Mouse (Mus musculus): ENCODE data around the gene Krtap20-2. TPM values are rescaled to one million over a fixed set of nuclear protein-coding genes. Genes with fewer than 3 reads are reported as not detected.
"Not testable (repeated sequence)": the region's sequence is repeated elsewhere in the genome, so short reads cannot be mapped to it uniquely, and the experiment has no call there.

Gene Krtap20-2
- polyA plus RNA-seq (2012; rRNA removed) = not detected in 2 replicates

DNA sequence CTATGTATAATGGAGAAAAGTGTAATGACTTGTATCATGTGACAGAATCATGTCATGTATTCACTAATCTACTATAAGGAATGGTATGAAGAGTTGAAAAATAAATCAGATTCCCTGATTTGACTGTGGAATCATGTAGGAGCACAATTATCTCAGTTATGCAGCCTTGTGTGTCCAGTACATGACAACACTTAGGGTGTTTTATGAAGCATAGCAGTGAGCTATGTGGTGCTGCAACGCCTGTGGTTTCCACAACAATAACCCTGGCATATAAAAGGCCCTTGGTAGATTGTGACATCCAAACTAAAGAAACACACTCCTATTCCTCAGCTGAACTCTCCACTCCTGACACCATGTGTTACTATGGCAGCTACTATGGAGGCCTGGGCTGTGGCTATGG lies at the start of gene Krtap20-2:
Gene Krtap20-2 (plus strand): TSS at position 301 of the 400 bp plus-strand sequence.
- DNase-seq = no peak

DNA sequence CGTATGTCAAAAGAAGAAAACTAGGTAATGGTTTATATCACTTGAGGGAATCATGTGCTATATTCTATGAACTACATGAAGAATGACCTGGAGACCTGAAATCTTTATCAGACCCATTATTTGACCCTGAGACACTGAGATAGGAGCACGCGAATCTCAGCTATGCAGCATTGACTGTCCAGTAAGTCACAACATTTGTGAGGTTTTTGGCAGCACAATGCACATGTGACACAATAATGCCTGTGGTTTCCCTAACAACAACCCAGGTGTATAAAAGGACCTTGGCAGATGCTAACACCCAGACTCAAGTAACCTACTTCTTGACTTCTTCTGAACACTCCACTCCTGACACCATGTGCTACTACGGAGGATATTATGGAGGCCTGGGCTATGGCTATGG lies 48.0 kb upstream of the Krtap20-2 start, which contains the start of gene Gm9789:
Gene Gm9789 (plus strand): TSS at position 301 of the 400 bp plus-strand sequence.
- Histone ChIP-seq H3K4me3 (ENCODE audit: control insufficient read depth, insufficient read depth, low read length) (no peak within 1 kb of the TSS), H3K27me3 (ENCODE audit: control insufficient read depth, insufficient read depth, low read length) (no peaks in the 10 kb centered on the region), H3K36me3 (ENCODE audit: control insufficient read depth, insufficient read depth, low read length) (no peaks in the 10 kb centered on the region), H3K27ac (ENCODE audit: control insufficient read depth, insufficient read depth, low read length) (no peak within 1 kb of the TSS), H3K4me1 (replicated peaks; ENCODE audit: control insufficient read depth, insufficient read depth, low read length) (no peaks in the 10 kb centered on the region)
- DNase-seq = no peak
- 89% methylated on average over 4 of the region's 4 CpGs for WGBS
- TF ChIP-seq CTCF (IDR thresholded peaks at IDR 0.05; ENCODE audit: borderline replicate concordance, control insufficient read depth, extremely low read depth, insufficient read depth, low read length, poor library complexity) (no peak), POLR2A (IDR thresholded peaks at IDR 0.05; ENCODE audit: control insufficient read depth, extremely low read depth, insufficient read depth, low read length, poor library complexity) (no peak)

More for the DNA sequence above, at the start of gene Krtap20-2:
- WGBS = 68% methylated on average over 1 of the region's 1 CpGs
- H3K4me3 ChIP-seq (ENCODE audit: control insufficient read depth, insufficient read depth, low read length) = no peak within 1 kb of the TSS
- no peaks in the 10 kb centered on the region for H3K27me3 ChIP-seq (ENCODE audit: control insufficient read depth, insufficient read depth, low read length)
- no peaks in the 10 kb centered on the region for H3K36me3 ChIP-seq (ENCODE audit: control insufficient read depth, insufficient read depth, low read length)
- H3K27ac ChIP-seq (ENCODE audit: control insufficient read depth, insufficient read depth, low read length) = no peak within 1 kb of the TSS
- no peaks in the 10 kb centered on the region for H3K4me1 ChIP-seq (replicated peaks; ENCODE audit: control insufficient read depth, insufficient read depth, low read length)
- no peak for TF ChIP-seq POLR2A (IDR thresholded peaks at IDR 0.05; ENCODE audit: control insufficient read depth, extremely low read depth, insufficient read depth, low read length, poor library complexity)
- no peak for TF ChIP-seq CTCF (IDR thresholded peaks at IDR 0.05; ENCODE audit: borderline replicate concordance, control insufficient read depth, extremely low read depth, insufficient read depth, low read length, poor library complexity)

- not testable (repeated sequence) for H3K27me3 ChIP-seq (ENCODE audit: control insufficient read depth, insufficient read depth, low read length); DNase-seq; H3K4me3 ChIP-seq (ENCODE audit: control insufficient read depth, insufficient read depth, low read length); H3K27ac ChIP-seq (ENCODE audit: control insufficient read depth, insufficient read depth, low read length); H3K4me1 ChIP-seq (replicated peaks; ENCODE audit: control insufficient read depth, insufficient read depth, low read length); H3K36me3 ChIP-seq (ENCODE audit: control insufficient read depth, insufficient read depth, low read length)
Observed at GRCm38 (mm10) chr16:89169190-89169589, 36.5 kb upstream of the Krtap20-2 start, which contains the start of gene Gm7735. TSS of gene Gm7735 (plus strand) at chr16:89169490.

- TF ChIP-seq CTCF (IDR thresholded peaks at IDR 0.05; ENCODE audit: borderline replicate concordance, control insufficient read depth, extremely low read depth, insufficient read depth, low read length, poor library complexity) = no peak
- TF ChIP-seq POLR2A (IDR thresholded peaks at IDR 0.05; ENCODE audit: control insufficient read depth, extremely low read depth, insufficient read depth, low read length, poor library complexity) = no peak
- Histone ChIP-seq H3K27me3 (ENCODE audit: control insufficient read depth, insufficient read depth, low read length) (no peaks in the 10 kb centered on the region), H3K4me3 (ENCODE audit: control insufficient read depth, insufficient read depth, low read length) (no peak within 1 kb of the TSS), H3K4me1 (replicated peaks; ENCODE audit: control insufficient read depth, insufficient read depth, low read length) (no peaks in the 10 kb centered on the region), H3K27ac (ENCODE audit: control insufficient read depth, insufficient read depth, low read length) (no peak within 1 kb of the TSS), H3K36me3 (ENCODE audit: control insufficient read depth, insufficient read depth, low read length) (no peaks in the 10 kb centered on the region)
- DNase-seq = no peak
- 88% methylated on average over 2 of the region's 2 CpGs for WGBS
Observed at GRCm38 (mm10) chr16:89174435-89174834, 31.2 kb upstream of the Krtap20-2 start, which contains the start of gene 1110057P08Rik. TSS of gene 1110057P08Rik (plus strand) at chr16:89174735.

DNA sequence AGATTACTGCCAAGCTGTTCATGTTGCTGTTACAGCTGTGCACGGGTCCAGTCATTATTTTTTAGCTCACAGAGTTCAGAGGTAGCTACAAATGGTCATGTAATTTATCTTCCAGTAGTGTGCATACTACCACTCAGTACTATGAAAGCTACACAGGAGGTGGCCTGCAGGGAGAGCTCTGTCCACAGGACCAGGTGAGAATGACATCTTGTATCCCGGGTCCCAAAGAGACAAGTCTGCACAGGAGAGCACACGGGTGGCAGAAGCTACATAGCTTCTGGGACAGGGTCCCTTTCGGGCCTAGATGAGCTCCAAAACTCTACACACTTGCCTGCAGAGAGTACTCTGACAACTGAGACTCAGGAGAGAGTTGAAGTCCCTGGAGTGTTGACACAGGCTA lies 17.0 kb upstream of the Krtap20-2 start:
- Histone ChIP-seq H3K27me3 (ENCODE audit: control insufficient read depth, insufficient read depth, low read length) (no peaks in the 10 kb centered on the region), H3K4me1 (replicated peaks; ENCODE audit: control insufficient read depth, insufficient read depth, low read length) (no peaks in the 10 kb centered on the region), H3K36me3 (ENCODE audit: control insufficient read depth, insufficient read depth, low read length) (no peaks in the 10 kb centered on the region), H3K4me3 (ENCODE audit: control insufficient read depth, insufficient read depth, low read length) (no peak overlapping the region), H3K27ac (ENCODE audit: control insufficient read depth, insufficient read depth, low read length) (no peak overlapping the region)
- TF ChIP-seq CTCF (IDR thresholded peaks at IDR 0.05; ENCODE audit: borderline replicate concordance, control insufficient read depth, extremely low read depth, insufficient read depth, low read length, poor library complexity) = no peak
- TF ChIP-seq POLR2A (IDR thresholded peaks at IDR 0.05; ENCODE audit: control insufficient read depth, extremely low read depth, insufficient read depth, low read length, poor library complexity) = no peak
- no peak for DNase-seq
- 83% methylated on average over 4 of the region's 4 CpGs for WGBS

Other genes starting within 250 kb of the Krtap20-2 start
- not detected in 2 replicates for gene Krtap16-3, start 243.0 kb upstream of the Krtap20-2 start, polyA plus RNA-seq (2012; rRNA removed)
- gene Krtap22-2, start 195.1 kb upstream of the Krtap20-2 start, polyA plus RNA-seq (2012; rRNA removed) = not detected in 2 replicates
- not detected in 2 replicates for gene Gm10229, start 190.6 kb upstream of the Krtap20-2 start, polyA plus RNA-seq (2012; rRNA removed)
- not detected in 2 replicates for gene Krtap6-1, start 174.2 kb upstream of the Krtap20-2 start, polyA plus RNA-seq (2012; rRNA removed)
- not detected in 2 replicates for gene Gm10228, start 164.4 kb upstream of the Krtap20-2 start, polyA plus RNA-seq (2012; rRNA removed)
- not detected in 2 replicates for gene Krtap6-5, start 158.0 kb upstream of the Krtap20-2 start, polyA plus RNA-seq (2012; rRNA removed)
- not detected in 2 replicates for gene 1110025L11Rik, start 141.9 kb upstream of the Krtap20-2 start, polyA plus RNA-seq (2012; rRNA removed)
- gene Krtap6-3, start 121.8 kb upstream of the Krtap20-2 start, polyA plus RNA-seq (2012; rRNA removed) = not detected in 2 replicates
- gene Gm6358, start 65.0 kb upstream of the Krtap20-2 start, polyA plus RNA-seq (2012; rRNA removed) = not detected in 2 replicates
- not detected in 2 replicates for gene Gm10061, start 54.8 kb upstream of the Krtap20-2 start, polyA plus RNA-seq (2012; rRNA removed)
- gene Gm9789, start 47.9 kb upstream of the Krtap20-2 start, polyA plus RNA-seq (2012; rRNA removed) = not detected in 2 replicates
- not detected in 2 replicates for gene Gm7735, start 36.4 kb upstream of the Krtap20-2 start, polyA plus RNA-seq (2012; rRNA removed)
- gene 1110057P08Rik, start 31.1 kb upstream of the Krtap20-2 start, polyA plus RNA-seq (2012; rRNA removed) = not detected in 2 replicates
- gene Krtap21-1, start 198.0 kb downstream of the Krtap20-2 start, polyA plus RNA-seq (2012; rRNA removed) = not detected in 2 replicates
- not detected in 2 replicates for gene Krtap6-2, start 214.2 kb downstream of the Krtap20-2 start, polyA plus RNA-seq (2012; rRNA removed)

All from thymus, adult 2 months (tissue).